Mouse (Mus musculus) thymus, adult 2 months (tissue): ENCODE measurements around the gene Anks1. TPM values are rescaled to one million over a fixed set of nuclear protein-coding genes. Genes with fewer than 3 reads are reported as not detected.

Experiments used
- DNase-seq: peaks from one replicate; pipeline ENCODE4 v3.0.0; 2021
- H3K27ac ChIP-seq: fragments of 200-500 bp; 2 replicates; pipeline ENCODE4 v1.5.1; 2012; ENCODE audit warnings: low read length, control low read depth; ENCODE audit not compliant: control insufficient read depth, insufficient read depth
- H3K27me3 ChIP-seq: fragments of 200-500 bp; 2 replicates; pipeline ENCODE4 v1.6.1; 2012; ENCODE audit warnings: mild to moderate bottlenecking, low read length, moderate library complexity, mixed read lengths; ENCODE audit not compliant: control insufficient read depth, insufficient read depth
- H3K36me3 ChIP-seq: fragments of 200-500 bp; 2 replicates; pipeline ENCODE4 v1.6.1; 2012; ENCODE audit warnings: mild to moderate bottlenecking, low read length, moderate library complexity; ENCODE audit not compliant: control insufficient read depth, insufficient read depth
- H3K4me1 ChIP-seq: fragments of 200-500 bp; replicated peaks from 2 replicates; pipeline ENCODE4 v1.6.1; 2012; ENCODE audit warnings: low read length; ENCODE audit not compliant: control insufficient read depth, insufficient read depth
- H3K4me3 ChIP-seq: fragments of 200-500 bp; 2 replicates; pipeline ENCODE4 v1.5.1; 2012; ENCODE audit warnings: mild to moderate bottlenecking, low read length, control low read depth, moderate library complexity; ENCODE audit not compliant: control insufficient read depth, insufficient read depth
- CTCF ChIP-seq: fragments of 200-500 bp; IDR thresholded peaks from 2 replicates; pipeline ENCODE4 v1.5.1; 2012; ENCODE audit warnings: mild to moderate bottlenecking, control low read depth, low read length, moderate library complexity, borderline replicate concordance; ENCODE audit not compliant: control insufficient read depth, poor library complexity, insufficient read depth; ENCODE audit errors: extremely low read depth
- POLR2A ChIP-seq: fragments of 200-500 bp; IDR thresholded peaks from 2 replicates; pipeline ENCODE4 v1.6.1; 2012; ENCODE audit warnings: mild to moderate bottlenecking, low read length, control low read depth, moderate library complexity; ENCODE audit not compliant: control insufficient read depth, poor library complexity, insufficient read depth; ENCODE audit errors: extremely low read depth
- WGBS: fragments of 180-500 bp; shearing (Covaris S2); methylation state at CpG from one replicate; pipeline ENCODE4 v1.1.7; 2018; 5-methylcytosine and 5-hydroxymethylcytosine counted together
- polyA plus RNA-seq: library from polyadenylated mRNA; depleted of rRNA; stranded (reverse); fragments of >200 nt; gene quantifications from 2 replicates; pipeline ENCODE4 v1.2.3, GENCODE M21; 2012

The Anks1 gene
- polyA plus RNA-seq, 1 experiment, result 103 TPM

GRCm38 (mm10) chr17:27881518-27881917 is 27.6 kb upstream of the Anks1 start:
- DNase-seq, result no peak
- 93% methylated on average over 11 of the region's 11 CpGs for WGBS
- Histone ChIP-seq H3K27ac (no peak overlapping the region), H3K36me3 (no peaks in the 10 kb centered on the region), H3K4me3 (no peak overlapping the region), H3K27me3 (no peaks in the 10 kb centered on the region), H3K4me1 (no peaks in the 10 kb centered on the region)
- TF ChIP-seq CTCF (no peak), POLR2A (no peak)

GRCm38 (mm10) chr17:27883129-27883528 is 26.0 kb upstream of the Anks1 start:
- WGBS, result 95% methylated on average over 8 of the region's 8 CpGs
- Histone ChIP-seq H3K36me3 (no peaks in the 10 kb centered on the region), H3K27ac (no peak overlapping the region), H3K4me1 (no peaks in the 10 kb centered on the region), H3K27me3 (no peaks in the 10 kb centered on the region), H3K4me3 (no peak overlapping the region)
- TF ChIP-seq POLR2A (no peak), CTCF (no peak)
- no peak for DNase-seq

- TF ChIP-seq POLR2A (no peak), CTCF (no peak)
- Histone ChIP-seq H3K27ac (no peak overlapping the region), H3K36me3 (no peaks in the 10 kb centered on the region), H3K4me1 (no peaks in the 10 kb centered on the region), H3K4me3 (no peak overlapping the region), H3K27me3 (no peaks in the 10 kb centered on the region)
- DNase-seq, result no peak
- WGBS, result 96% methylated on average over 6 of the region's 6 CpGs
These were observed 25.1 kb upstream of the Anks1 start for GRCm38 (mm10) chr17:27883994-27884393.

GRCm38 (mm10) chr17:27886499-27887210 is 22.5 kb upstream of the Anks1 start:
- Histone ChIP-seq H3K27me3 (no peaks in the 10 kb centered on the region), H3K36me3 (no peaks in the 10 kb centered on the region), H3K4me1 (no peaks in the 10 kb centered on the region), H3K27ac (no peak overlapping the region), H3K4me3 (no peak overlapping the region)
- 97% methylated on average over 19 of the region's 19 CpGs for WGBS
- TF ChIP-seq POLR2A (no peak), CTCF (no peak)
- no peak for DNase-seq

GRCm38 (mm10) chr17:27907512-27908205 is 1.4 kb upstream of the Anks1 start:
- H3K27ac ChIP-seq, result no peak overlapping the region
- peaks cover 16% of the 10 kb centered on the region for H3K4me1 ChIP-seq
- peak; percentile 89 for DNase-seq
- WGBS, result under 1% methylated on average over 45 of the region's 45 CpGs
- peaks cover 10% of the 10 kb centered on the region for H3K36me3 ChIP-seq
- no peaks in the 10 kb centered on the region for H3K27me3 ChIP-seq
- peak overlapping the region; percentile 67 for H3K4me3 ChIP-seq
- TF ChIP-seq CTCF (no peak), POLR2A (0 out of 2 replicates have a peak, but pooled peaks have one; percentile 19)

GRCm38 (mm10) chr17:27908206-27908887 is 759 bp upstream of the Anks1 start:
- H3K27me3 ChIP-seq, result no peaks in the 10 kb centered on the region
- no peak for TF ChIP-seq POLR2A
- no peak for TF ChIP-seq CTCF
- H3K4me3 ChIP-seq, result peak overlapping the region; percentile 67
- WGBS, result 0% methylated on average over 12 of the region's 12 CpGs
- DNase-seq, result no peak
- peaks cover 16% of the 10 kb centered on the region for H3K4me1 ChIP-seq
- H3K36me3 ChIP-seq, result peaks cover 5% of the 10 kb centered on the region
- peak overlapping the region; percentile 15; the same call in 1 of the 2 replicates for H3K27ac ChIP-seq
